13 mouse cellular contexts compared by ENCODE assay signal in the genomic region with DNA sequence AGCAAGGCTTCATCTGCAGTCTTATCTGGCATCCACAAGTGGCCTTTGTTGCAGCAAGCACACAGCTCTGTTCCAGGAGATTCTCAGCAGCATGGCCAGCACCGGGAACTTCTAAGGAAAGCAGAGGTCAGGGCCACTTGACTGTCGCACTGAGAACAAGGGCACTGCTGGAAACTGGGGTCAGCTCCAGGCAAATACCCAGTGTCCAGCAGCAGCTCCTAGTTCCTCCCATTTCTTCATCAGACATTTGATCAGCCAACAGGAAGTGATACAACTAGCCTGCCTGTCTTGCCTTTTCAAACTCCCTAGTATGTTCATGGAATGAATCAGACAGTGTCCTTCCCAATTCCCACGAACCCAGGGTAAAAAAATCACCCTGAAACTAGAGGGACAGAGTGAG.
DNase-seq lines count a peak whose midpoint lies in the region; ATAC-seq and TF ChIP-seq lines count a peak whose summit lies in the region.
"Had no signal": no experiment of that assay in that cellular context is flagged by ENCODE, and none has a peak within 500 bp of the region (broad histone marks: within the 10 kb centered on the region; RNA-seq: fewer than 3 reads in every experiment).

No protein-coding gene starts in this region.

- WGBS in kidney, postnatal 0 days = 17% methylated on average over 3 of the region's 3 CpGs

- TF ChIP-seq CTCF in kidney, postnatal 0 days (IDR thresholded peaks at IDR 0.05; ENCODE audit: low read depth) = no peak
- TF ChIP-seq CTCF in MEL (IDR thresholded peaks at IDR 0.05 in 2 of 3, conservative IDR thresholded peaks at IDR 0.05 in 1 of 3; ENCODE audit: control insufficient read depth in 1 of 3, insufficient read depth in 1 of 3, low read depth in 2 of 3, low read length in 3 of 3, poor library complexity in 1 of 3, severe bottlenecking in 1 of 3) = no peak

- no peak overlapping the region for H3K9ac ChIP-seq in kidney, postnatal 0 days (ENCODE audit: low read depth, low read length)
- H3K9ac ChIP-seq in MEL (ENCODE audit: control insufficient read depth, low read depth, low read length, poor library complexity, severe bottlenecking) = no peak overlapping the region
- H3K9ac ChIP-seq: forebrain, embryonic 13.5 days; limb, embryonic 12.5 days had no signal

- no peak overlapping the region for H3K4me3 ChIP-seq in kidney, postnatal 0 days (replicated peaks; ENCODE audit: low read depth, low read length)
- H3K4me3 ChIP-seq in MEL (ENCODE audit: control insufficient read depth in 1 of 2, insufficient read depth in 1 of 2, low read depth in 2 of 2, low read length in 2 of 2) = no peak overlapping the region
- H3K4me3 ChIP-seq: forebrain, embryonic 13.5 days; limb, embryonic 12.5 days; midbrain, embryonic 10.5 days had no signal

- no peaks in the 10 kb centered on the region for H3K79me2 ChIP-seq in MEL (ENCODE audit: control insufficient read depth, insufficient read depth, low read length, poor library complexity)

- H3K36me3 ChIP-seq in kidney, postnatal 0 days (ENCODE audit: insufficient read depth, low read length) = peaks cover 4% of the 10 kb centered on the region; the same call in 1 of the 2 replicates
- H3K36me3 ChIP-seq in MEL (ENCODE audit: control insufficient read depth in 1 of 2, insufficient read depth in 2 of 2, low read length in 2 of 2) = peaks cover 0 to 17% of the 10 kb centered on the region in 2 experiments; a peak in 2 of 4 replicates
- H3K36me3 ChIP-seq: limb, embryonic 12.5 days; midbrain, embryonic 10.5 days had no signal

- H3K4me1 ChIP-seq in kidney, postnatal 0 days (replicated peaks; ENCODE audit: insufficient read depth, low read length) = no peaks in the 10 kb centered on the region; the same call in 1 of the 2 replicates
- H3K4me1 ChIP-seq in MEL (ENCODE audit: control insufficient read depth in 1 of 2, insufficient read depth in 2 of 2, low read length in 2 of 2) = peaks cover 14 to 15% of the 10 kb centered on the region in 2 experiments
- H3K4me1 ChIP-seq: forebrain, embryonic 13.5 days had no signal

- no peaks in the 10 kb centered on the region for H3K9me3 ChIP-seq in kidney, postnatal 0 days (replicated peaks; ENCODE audit: low read length)
- no peaks in the 10 kb centered on the region for H3K9me3 ChIP-seq in MEL (replicated peaks; ENCODE audit: insufficient read depth, low read length)
- H3K9me3 ChIP-seq: forebrain, embryonic 13.5 days; limb, embryonic 12.5 days; midbrain, embryonic 10.5 days had no signal

- DNase-seq in kidney, postnatal 0 days (ENCODE audit: low spot score) = peak; percentile 36
- no peak for DNase-seq in kidney, adult 9 months
- DNase-seq in MEL (ENCODE audit: low read depth, low spot score) = peak; percentile 16
- DNase-seq in adrenal gland, postnatal 10 days = peak; percentile 19
- no peak for DNase-seq in layer of hippocampus, postnatal 14 days (ENCODE audit: low spot score in 2 of 2)
- DNase-seq in layer of hippocampus, adult 11-12 months (ENCODE audit: low spot score) = no peak
- DNase-seq: cerebellum, adult 9-11 months; kidney, adult 18-20 months had no signal

- H3K27ac ChIP-seq in kidney, postnatal 0 days = no peak overlapping the region
- no peak overlapping the region for H3K27ac ChIP-seq in MEL (ENCODE audit: control insufficient read depth, low read depth, low read length)
- H3K27ac ChIP-seq: forebrain, embryonic 13.5 days; limb, embryonic 12.5 days; midbrain, embryonic 10.5 days had no signal

- H3K4me2 ChIP-seq in kidney, postnatal 0 days (ENCODE audit: low read length) = no peak overlapping the region
- H3K4me2 ChIP-seq: forebrain, embryonic 13.5 days; limb, embryonic 12.5 days had no signal

- ATAC-seq in kidney, postnatal 0 days (replicated peaks; ENCODE audit: low FRiP score, low read depth) = no peak
- ATAC-seq in megakaryocyte progenitor cell, adult 5-6 weeks (replicated peaks; ENCODE audit: poor library complexity) = peak; percentile 24; the same call in 1 of the 2 replicates
- ATAC-seq: forebrain, embryonic 13.5 days; hindbrain, embryonic 16.5 days had no signal

- no peak for TF ChIP-seq POLR2A in MEL (IDR thresholded peaks at IDR 0.05; ENCODE audit: control insufficient read depth in 1 of 2, insufficient read depth in 1 of 2, low read depth in 1 of 2, low read length in 2 of 2, poor library complexity in 1 of 2)

- H3K27me3 ChIP-seq in kidney, postnatal 0 days (ENCODE audit: insufficient read depth, low read length) = no peaks in the 10 kb centered on the region
- no peaks in the 10 kb centered on the region for H3K27me3 ChIP-seq in MEL (ENCODE audit: control insufficient read depth in 1 of 2, insufficient read depth in 2 of 2, low read length in 2 of 2)
- H3K27me3 ChIP-seq: forebrain, embryonic 13.5 days; limb, embryonic 12.5 days had no signal

- no peak for TF ChIP-seq RAD21 in MEL (IDR thresholded peaks at IDR 0.05; ENCODE audit: low read depth, low read length)

- TF ChIP-seq EP300 in MEL (IDR thresholded peaks at IDR 0.05; ENCODE audit: low read depth in 1 of 2, low read length in 2 of 2) = 0 out of 4 replicates have a peak, but pooled peaks of 1 of the 2 experiments have one; percentile 14

TF ChIP-seq in MEL, 35 proteins besides CTCF, POLR2A, EP300 and RAD21:
- TF ChIP-seq SIN3A (IDR thresholded peaks at IDR 0.05; ENCODE audit: low read length) (no peak), KAT2A (conservative IDR thresholded peaks at IDR 0.05; ENCODE audit: low read depth, low read length) (no peak), E2F4 (IDR thresholded peaks at IDR 0.05; ENCODE audit: borderline replicate concordance, low read depth, low read length) (no peak), TAL1 (IDR thresholded peaks at IDR 0.05; ENCODE audit: low read length) (no peak), MAZ (IDR thresholded peaks at IDR 0.05; ENCODE audit: low read depth, low read length) (no peak), GABPA (IDR thresholded peaks at IDR 0.05; ENCODE audit: low read depth, low read length) (no peak), NELFE (IDR thresholded peaks at IDR 0.05; ENCODE audit: low read depth, low read length) (no peak), GATA1 (IDR thresholded peaks at IDR 0.05; ENCODE audit: low read depth, low read length) (no peak), ZC3H11A (IDR thresholded peaks at IDR 0.05; ENCODE audit: low read depth, low read length) (no peak), ELF1 (IDR thresholded peaks at IDR 0.05; ENCODE audit: low read depth, low read length) (no peak), MXI1 (IDR thresholded peaks at IDR 0.05; ENCODE audit: low read depth, low read length) (no peak), POLR2AphosphoS2 (IDR thresholded peaks at IDR 0.05; ENCODE audit: low read length) (no peak), MEF2A (IDR thresholded peaks at IDR 0.05; ENCODE audit: extremely low read depth, insufficient replicate concordance, low read depth, low read length, poor library complexity, severe bottlenecking) (no peak), NRF1 (IDR thresholded peaks at IDR 0.05; ENCODE audit: insufficient read depth, low read depth, low read length, poor library complexity, severe bottlenecking) (no peak)

Comparison
In these comparisons a context has a peak if more than half of its experiments do, and no peak if none do; other contexts are left out.
1. DNase-seq: peak in kidney, postnatal 0 days (single experiment), MEL (single experiment) and adrenal gland, postnatal 10 days (single experiment); none in kidney, adult 9 months (single experiment), layer of hippocampus, postnatal 14 days (0 of 2) and layer of hippocampus, adult 11-12 months (single experiment).